Mouse (Mus musculus): ENCODE measurements around the gene Map2k5. TPM values are rescaled to one million over a fixed set of nuclear protein-coding genes. Genes with fewer than 3 reads are reported as not detected.

Map2k5 gene
- polyA plus RNA-seq, 1 experiment, result 27.7 TPM

GRCm38 (mm10) chr9:63331246-63331645, 46.5 kb downstream of the Map2k5 start:
- H3K27me3 ChIP-seq (ENCODE audit: control insufficient read depth, insufficient read depth, low read length), result no peaks in the 10 kb centered on the region
- WGBS, result 95% methylated on average over 6 of the region's 6 CpGs
- no peak for TF ChIP-seq POLR2A (IDR thresholded peaks at IDR 0.05; ENCODE audit: low read depth, low read length)
- peaks cover 14% of the 10 kb centered on the region for H3K36me3 ChIP-seq (ENCODE audit: control insufficient read depth, insufficient read depth, low read length)
- H3K27ac ChIP-seq (ENCODE audit: insufficient read depth, low read length), result no peak overlapping the region
- H3K4me1 ChIP-seq (ENCODE audit: control insufficient read depth, insufficient read depth, insufficient read length), result no peaks in the 10 kb centered on the region
- no peak overlapping the region for H3K4me3 ChIP-seq (ENCODE audit: extremely low read depth, insufficient read depth, insufficient read length)
- DNase-seq (ENCODE audit: low read depth in 1 of 2, low spot score in 2 of 2), result no peak

GRCm38 (mm10) chr9:63328958-63329685, 48.6 kb downstream of the Map2k5 start:
- H3K4me3 ChIP-seq (ENCODE audit: extremely low read depth, insufficient read depth, insufficient read length), result no peak overlapping the region
- DNase-seq (ENCODE audit: low read depth in 1 of 2, low spot score in 2 of 2), result no peak
- TF ChIP-seq CTCF (IDR thresholded peaks at IDR 0.05; ENCODE audit: extremely low read depth, insufficient read depth, insufficient read length, insufficient replicate concordance) (no peak), POLR2A (IDR thresholded peaks at IDR 0.05; ENCODE audit: low read depth, low read length) (no peak)
- WGBS, result 95% methylated on average over 15 of the region's 15 CpGs
- H3K4me1 ChIP-seq (ENCODE audit: control insufficient read depth, insufficient read depth, insufficient read length), result no peaks in the 10 kb centered on the region
- H3K27me3 ChIP-seq (ENCODE audit: control insufficient read depth, insufficient read depth, low read length), result no peaks in the 10 kb centered on the region
- no peak overlapping the region for H3K27ac ChIP-seq (ENCODE audit: insufficient read depth, low read length)
- H3K36me3 ChIP-seq (ENCODE audit: control insufficient read depth, insufficient read depth, low read length), result peaks cover 11% of the 10 kb centered on the region

DNA sequence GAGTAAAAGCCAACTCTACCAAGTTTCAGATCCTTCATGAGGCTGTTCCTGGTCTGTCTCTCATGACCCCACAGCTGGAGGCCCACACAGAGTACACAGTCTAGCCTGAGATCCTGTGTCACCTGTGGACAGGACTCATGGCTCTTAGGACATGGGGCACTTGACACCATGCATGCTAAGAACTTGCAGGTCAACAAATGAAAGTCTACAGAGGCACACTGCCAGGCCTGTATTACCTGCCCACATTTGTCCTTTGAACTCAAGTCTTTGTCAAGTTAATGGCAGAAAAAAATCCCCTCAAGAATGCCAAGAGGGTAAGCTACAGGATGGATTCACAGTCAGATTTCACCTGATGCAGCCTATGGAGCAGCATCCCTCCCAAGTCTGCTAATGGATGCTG, 62.5 kb downstream of the Map2k5 start:
- H3K36me3 ChIP-seq (ENCODE audit: control insufficient read depth, insufficient read depth, low read length), result no peaks in the 10 kb centered on the region
- no peak overlapping the region for H3K27ac ChIP-seq (ENCODE audit: insufficient read depth, low read length)
- no peak for TF ChIP-seq CTCF (IDR thresholded peaks at IDR 0.05; ENCODE audit: extremely low read depth, insufficient read depth, insufficient read length, insufficient replicate concordance)
- TF ChIP-seq POLR2A (IDR thresholded peaks at IDR 0.05; ENCODE audit: low read depth, low read length), result no peak
- H3K4me3 ChIP-seq (ENCODE audit: extremely low read depth, insufficient read depth, insufficient read length), result no peak overlapping the region
- H3K4me1 ChIP-seq (ENCODE audit: control insufficient read depth, insufficient read depth, insufficient read length), result no peaks in the 10 kb centered on the region
- DNase-seq (ENCODE audit: low read depth in 1 of 2, low spot score in 2 of 2), result no peak
- H3K27me3 ChIP-seq (ENCODE audit: control insufficient read depth, insufficient read depth, low read length), result no peaks in the 10 kb centered on the region

DNA sequence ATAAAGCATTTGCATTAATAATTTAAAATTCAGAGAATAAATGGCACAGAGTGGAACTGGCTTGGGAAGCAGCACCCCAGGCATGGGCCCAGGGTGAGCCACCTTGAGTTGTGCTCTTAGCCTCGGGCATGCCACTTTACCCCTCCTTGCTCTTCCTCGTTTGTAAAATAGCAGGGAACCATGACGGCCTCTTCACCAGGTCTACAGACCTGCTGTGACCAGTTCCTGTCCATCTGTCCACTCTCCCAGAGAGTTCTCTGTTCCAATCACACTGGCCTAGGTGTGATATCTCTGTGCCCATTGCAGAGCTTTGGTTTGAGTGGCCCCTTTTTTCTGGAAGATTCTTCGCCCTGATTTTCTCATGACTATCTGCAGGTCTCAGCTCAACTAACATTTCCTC, 63.6 kb downstream of the Map2k5 start:
- 88% methylated on average over 4 of the region's 4 CpGs for WGBS
- TF ChIP-seq CTCF (IDR thresholded peaks at IDR 0.05; ENCODE audit: extremely low read depth, insufficient read depth, insufficient read length, insufficient replicate concordance) (no peak), POLR2A (IDR thresholded peaks at IDR 0.05; ENCODE audit: low read depth, low read length) (no peak)
- Histone ChIP-seq H3K27ac (ENCODE audit: insufficient read depth, low read length) (no peak overlapping the region), H3K4me1 (ENCODE audit: control insufficient read depth, insufficient read depth, insufficient read length) (no peaks in the 10 kb centered on the region), H3K4me3 (ENCODE audit: extremely low read depth, insufficient read depth, insufficient read length) (no peak overlapping the region), H3K36me3 (ENCODE audit: control insufficient read depth, insufficient read depth, low read length) (no peaks in the 10 kb centered on the region), H3K27me3 (ENCODE audit: control insufficient read depth, insufficient read depth, low read length) (no peaks in the 10 kb centered on the region)
- no peak for DNase-seq (ENCODE audit: low read depth in 1 of 2, low spot score in 2 of 2)

- 91% methylated on average over 6 of the region's 6 CpGs for WGBS
- Histone ChIP-seq H3K36me3 (ENCODE audit: control insufficient read depth, insufficient read depth, low read length) (no peaks in the 10 kb centered on the region), H3K4me1 (ENCODE audit: control insufficient read depth, insufficient read depth, insufficient read length) (no peaks in the 10 kb centered on the region), H3K27ac (ENCODE audit: insufficient read depth, low read length) (no peak overlapping the region), H3K4me3 (ENCODE audit: extremely low read depth, insufficient read depth, insufficient read length) (no peak overlapping the region), H3K27me3 (ENCODE audit: control insufficient read depth, insufficient read depth, low read length) (no peaks in the 10 kb centered on the region)
- no peak for DNase-seq (ENCODE audit: low read depth in 1 of 2, low spot score in 2 of 2)
- TF ChIP-seq CTCF (IDR thresholded peaks at IDR 0.05; ENCODE audit: extremely low read depth, insufficient read depth, insufficient read length, insufficient replicate concordance) (no peak), POLR2A (IDR thresholded peaks at IDR 0.05; ENCODE audit: low read depth, low read length) (no peak)
These were observed 67.7 kb downstream of the Map2k5 start for GRCm38 (mm10) chr9:63309956-63310355.

GRCm38 (mm10) chr9:63309008-63309407, 68.7 kb downstream of the Map2k5 start:
- Histone ChIP-seq H3K27me3 (ENCODE audit: control insufficient read depth, insufficient read depth, low read length) (no peaks in the 10 kb centered on the region), H3K4me1 (ENCODE audit: control insufficient read depth, insufficient read depth, insufficient read length) (no peaks in the 10 kb centered on the region), H3K36me3 (ENCODE audit: control insufficient read depth, insufficient read depth, low read length) (no peaks in the 10 kb centered on the region), H3K27ac (ENCODE audit: insufficient read depth, low read length) (no peak overlapping the region), H3K4me3 (ENCODE audit: extremely low read depth, insufficient read depth, insufficient read length) (no peak overlapping the region)
- TF ChIP-seq POLR2A (IDR thresholded peaks at IDR 0.05; ENCODE audit: low read depth, low read length) (no peak), CTCF (IDR thresholded peaks at IDR 0.05; ENCODE audit: extremely low read depth, insufficient read depth, insufficient read length, insufficient replicate concordance) (no peak)
- WGBS, result 23% methylated on average over 5 of the region's 5 CpGs
- no peak for DNase-seq (ENCODE audit: low read depth in 1 of 2, low spot score in 2 of 2)

- Histone ChIP-seq H3K4me1 (ENCODE audit: control insufficient read depth, insufficient read depth, insufficient read length) (no peaks in the 10 kb centered on the region), H3K27me3 (ENCODE audit: control insufficient read depth, insufficient read depth, low read length) (no peaks in the 10 kb centered on the region), H3K4me3 (ENCODE audit: extremely low read depth, insufficient read depth, insufficient read length) (no peak overlapping the region), H3K27ac (ENCODE audit: insufficient read depth, low read length) (no peak overlapping the region), H3K36me3 (ENCODE audit: control insufficient read depth, insufficient read depth, low read length) (no peaks in the 10 kb centered on the region)
- no peak for TF ChIP-seq CTCF (IDR thresholded peaks at IDR 0.05; ENCODE audit: extremely low read depth, insufficient read depth, insufficient read length, insufficient replicate concordance)
- TF ChIP-seq POLR2A (IDR thresholded peaks at IDR 0.05; ENCODE audit: low read depth, low read length), result no peak
- no peak for DNase-seq (ENCODE audit: low read depth in 1 of 2, low spot score in 2 of 2)
- WGBS, result 83% methylated on average over 4 of the region's 4 CpGs
These were observed 69.3 kb downstream of the Map2k5 start for GRCm38 (mm10) chr9:63308441-63308840.
